9 mouse cellular contexts compared by ENCODE assay signal in genomic region chr3:137622895-137623580, GRCm38 (mm10). TPM values are rescaled to one million over a fixed set of nuclear protein-coding genes. Genes with fewer than 3 reads are reported as not detected.
DNase-seq lines count a peak whose midpoint lies in the region; ATAC-seq and TF ChIP-seq lines count a peak whose summit lies in the region.
"Had no signal": no experiment of that assay in that cellular context is flagged by ENCODE, and none has a peak within 500 bp of the region (broad histone marks: within the 10 kb centered on the region; RNA-seq: fewer than 3 reads in every experiment).

No protein-coding gene starts in this region.

- 29% methylated on average over 14 of the region's 14 CpGs for WGBS in forebrain, embryonic 14.5 days
- WGBS in limb, embryonic 15.5 days: 29% methylated on average over 14 of the region's 14 CpGs

- peak; percentile 11 to 25 for DNase-seq in cerebellum, postnatal 25 days
- DNase-seq in cerebellum, adult 11 months: no peak
- DNase-seq in CH12.LX (ENCODE audit: extremely low read depth): peak; percentile 12
- no peak for DNase-seq in forebrain, embryonic 14.5 days (ENCODE audit: low spot score)
- DNase-seq in left cerebral cortex, adult 18-20 months (ENCODE audit: low spot score in 2 of 2): no peak
- DNase-seq in lung, postnatal 14 days: no peak

- TF ChIP-seq CTCF in CH12.LX (conservative IDR thresholded peaks at IDR 0.05 in 1 of 2, IDR thresholded peaks at IDR 0.05 in 1 of 2; ENCODE audit: low read depth in 2 of 2, low read length in 2 of 2): no peak

- TF ChIP-seq EP300 in CH12.LX (IDR thresholded peaks at IDR 0.05; ENCODE audit: low read length): no peak; the same call in 1 of the 2 replicates

- peak; percentile 6; the same call in 1 of the 2 replicates for ATAC-seq in forebrain, embryonic 14.5 days
- no peak; the same call in 1 of the 2 replicates for ATAC-seq in limb, embryonic 15.5 days (ENCODE audit: insufficient number of reproducible peaks, low FRiP score, low TSS enrichment, low read depth)
- no peak for ATAC-seq in erythroblast, adult 5-6 weeks (replicated peaks; ENCODE audit: low FRiP score, poor library complexity, severe bottlenecking)

- H3K4me3 ChIP-seq in CH12.LX (replicated peaks in 1 of 3; ENCODE audit: low read depth in 2 of 3, low read length in 2 of 3, poor library complexity in 1 of 3): peak overlapping the region in 2 of 3 experiments; percentile 53 to 63
- peak overlapping the region; percentile 42 for H3K4me3 ChIP-seq in forebrain, embryonic 14.5 days (ENCODE audit: low read depth, low read length)
- peak overlapping the region; percentile 57 for H3K4me3 ChIP-seq in limb, embryonic 15.5 days

- H3K79me2 ChIP-seq in CH12.LX (replicated peaks; ENCODE audit: control insufficient read depth, extremely low read depth, insufficient read depth, poor library complexity, severe bottlenecking): no peaks in the 10 kb centered on the region

- TF ChIP-seq RAD21 in CH12.LX (IDR thresholded peaks at IDR 0.05; ENCODE audit: low read depth, low read length): no peak

- H3K4me2 ChIP-seq in CH12.LX (ENCODE audit: insufficient read depth, low read depth, poor library complexity, severe bottlenecking): peak overlapping the region; percentile 49; the same call in 1 of the 2 replicates
- peak overlapping the region; percentile 92 for H3K4me2 ChIP-seq in forebrain, embryonic 14.5 days (ENCODE audit: low read length)
- H3K4me2 ChIP-seq in limb, embryonic 15.5 days: peak overlapping the region; percentile 94

- TF ChIP-seq POLR2A in CH12.LX (IDR thresholded peaks at IDR 0.05; ENCODE audit: low read depth, low read length): no peak

- dilution Hi-C loops in CH12.LX (cut with MboI; ENCODE audit: extremely low pct_ligation_motif_present, extremely low pct_unique_long_range_greater_than_20kb, low sequenced_read_pairs): no loop called here

- no peak overlapping the region for H3K9ac ChIP-seq in CH12.LX (ENCODE audit: insufficient read depth, low read depth)
- H3K9ac ChIP-seq in forebrain, embryonic 14.5 days (ENCODE audit: low read length): peak overlapping the region; percentile 60
- peak overlapping the region; percentile 31 for H3K9ac ChIP-seq in limb, embryonic 15.5 days

- in situ Hi-C loops in CH12.LX (cut with MboI; ENCODE audit: low pct_ligation_motif_present, low pct_unique_long_range_greater_than_20kb, low sequenced_read_pairs): no loop called here

- H3K9me3 ChIP-seq in CH12.LX (replicated peaks; ENCODE audit: low read length): peaks cover 4% of the 10 kb centered on the region
- H3K9me3 ChIP-seq in forebrain, embryonic 14.5 days (replicated peaks; ENCODE audit: control insufficient read depth, low read length): no peaks in the 10 kb centered on the region
- no peaks in the 10 kb centered on the region; the same call in 1 of the 2 replicates for H3K9me3 ChIP-seq in limb, embryonic 15.5 days

- H3K36me3 ChIP-seq in CH12.LX (replicated peaks in 1 of 2; ENCODE audit: control insufficient read depth in 1 of 2, insufficient read depth in 1 of 2, low read length in 1 of 2): peaks cover 0 to 2% of the 10 kb centered on the region in 2 experiments
- no peaks in the 10 kb centered on the region for H3K36me3 ChIP-seq in forebrain, embryonic 14.5 days (ENCODE audit: control insufficient read depth, insufficient read depth, low read length)
- no peaks in the 10 kb centered on the region for H3K36me3 ChIP-seq in limb, embryonic 15.5 days

- no peaks in the 10 kb centered on the region for H3K27me3 ChIP-seq in CH12.LX (replicated peaks)
- H3K27me3 ChIP-seq in forebrain, embryonic 14.5 days (replicated peaks; ENCODE audit: control insufficient read depth, insufficient read depth, low read length): 0 out of 2 replicates have a peak, but pooled peaks cover 14% of the 10 kb centered on the region
- peaks cover 21% of the 10 kb centered on the region for H3K27me3 ChIP-seq in limb, embryonic 15.5 days

- H3K27ac ChIP-seq in CH12.LX (ENCODE audit: insufficient read depth, low read depth): no peak overlapping the region
- no peak overlapping the region for H3K27ac ChIP-seq in forebrain, embryonic 14.5 days (ENCODE audit: low read depth, low read length)
- no peak overlapping the region for H3K27ac ChIP-seq in limb, embryonic 15.5 days

- H3K4me1 ChIP-seq in CH12.LX (ENCODE audit: control insufficient read depth in 1 of 2, insufficient read depth in 2 of 2): peaks cover 10 to 21% of the 10 kb centered on the region in 2 experiments
- H3K4me1 ChIP-seq in forebrain, embryonic 14.5 days (ENCODE audit: control insufficient read depth, insufficient read depth, low read length): peaks cover 17% of the 10 kb centered on the region; the same call in 1 of the 2 replicates
- H3K4me1 ChIP-seq in limb, embryonic 15.5 days: peaks cover 7% of the 10 kb centered on the region

TF ChIP-seq in CH12.LX, 34 proteins besides CTCF, POLR2A, EP300 and RAD21:
- no peak for TF ChIP-seq BHLHE40 (IDR thresholded peaks at IDR 0.05; ENCODE audit: low read depth, low read length)
- TF ChIP-seq JUN (IDR thresholded peaks at IDR 0.05; ENCODE audit: insufficient read depth, low read depth, low read length): no peak
- 0 out of 2 replicates have a peak, but pooled peaks have one; percentile 64 for TF ChIP-seq RCOR1 (conservative IDR thresholded peaks at IDR 0.05; ENCODE audit: low read depth, low read length)
- no peak for TF ChIP-seq NELFE (IDR thresholded peaks at IDR 0.05; ENCODE audit: low read depth, low read length)
- 0 out of 2 replicates have a peak, but pooled peaks have one; percentile 56 for TF ChIP-seq MEF2A (IDR thresholded peaks at IDR 0.05; ENCODE audit: borderline replicate concordance, low read depth, low read length)
- TF ChIP-seq KAT2A (IDR thresholded peaks at IDR 0.05; ENCODE audit: insufficient replicate concordance, low read length): 0 out of 2 replicates have a peak, but pooled peaks have one; percentile 14
- TF ChIP-seq TBP (conservative IDR thresholded peaks at IDR 0.05; ENCODE audit: low read depth, low read length): no peak
- no peak for TF ChIP-seq SMC3 (IDR thresholded peaks at IDR 0.05; ENCODE audit: low read depth, low read length)
- peak; percentile 54 for TF ChIP-seq ELF1 (IDR thresholded peaks at IDR 0.05; ENCODE audit: low read depth, low read length)

RNA-seq across cellular contexts. Expression of gene Ddit4l, which starts 1.6 kb away (rescaled TPM):
- 1.3 and 2.6 TPM in 2 replicates for total RNA-seq in CH12.LX (2012; rRNA removed)
- 2.2 and 2.8 TPM in 2 replicates for total RNA-seq in CH12.LX (2014; rRNA removed)
- polyA plus RNA-seq in CH12.LX (2012; ENCODE audit: insufficient read length, low read depth): 10.3 and 11.3 TPM in 2 replicates
- polyA plus RNA-seq in forebrain, embryonic 14.5 days (2014; fragmentation: Nextera tagmentation; extraction: Ambion mirVana): 8.3 and 10.8 TPM in 2 replicates
- polyA plus RNA-seq in limb, embryonic 15.5 days (2015; fragmentation: Nextera tagmentation; extraction: Ambion mirVana): 13.8 and 18.0 TPM in 2 replicates
- not detected in 2 replicates for total RNA-seq in erythroblast, adult 5-6 weeks (2015; ENCODE audit: low replicate concordance)
- not detected in 2 replicates for total RNA-seq in erythroblast, adult 5-6 weeks (2017; ENCODE audit: low replicate concordance)
- total RNA-seq in left cerebral cortex, adult 18-20 months (2021): 10 to 100 TPM; 18.5 to 22.7 TPM

RNA-seq across cellular contexts. Expression of gene Gm21962, which starts 48.3 kb away (rescaled TPM):
- total RNA-seq in CH12.LX (2012; rRNA removed) (not detected in 2 replicates), CH12.LX (2014; rRNA removed) (not detected in 2 replicates)
- not detected in 2 replicates for polyA plus RNA-seq in CH12.LX (2012; ENCODE audit: insufficient read length, low read depth)
- polyA plus RNA-seq in forebrain, embryonic 14.5 days (2014; fragmentation: Nextera tagmentation; extraction: Ambion mirVana): not detected in 2 replicates
- not detected in 2 replicates for polyA plus RNA-seq in limb, embryonic 15.5 days (2015; fragmentation: Nextera tagmentation; extraction: Ambion mirVana)
- total RNA-seq in erythroblast, adult 5-6 weeks (2015; ENCODE audit: low replicate concordance): not detected in 2 replicates
- not detected in 2 replicates for total RNA-seq in erythroblast, adult 5-6 weeks (2017; ENCODE audit: low replicate concordance)
- total RNA-seq in left cerebral cortex, adult 18-20 months (2021): not detected
- polyA plus RNA-seq: gonadal fat pad, adult 2 months had no signal

Comparison
In these comparisons a context has a peak if more than half of its experiments do, and no peak if none do; other contexts are left out.
1. DNase-seq: peak in cerebellum, postnatal 25 days (2 of 2) and CH12.LX (single experiment); none in cerebellum, adult 11 months (single experiment), forebrain, embryonic 14.5 days (single experiment), left cerebral cortex, adult 18-20 months (0 of 2) and lung, postnatal 14 days (single experiment).
2. RNA of gene Ddit4l, which starts 1.6 kb away (total RNA-seq): 18.5 to 22.7 TPM in left cerebral cortex, adult 18-20 months; 1.3 to 2.8 TPM in CH12.LX and not detected in erythroblast, adult 5-6 weeks; every median in the first group is over 4 times any median in the second.
3. Peak in every context shown above with its lines, with median percentiles within 50 percentile points of each other: H3K4me2 ChIP-seq and H3K4me3 ChIP-seq.